In the genomic region with DNA sequence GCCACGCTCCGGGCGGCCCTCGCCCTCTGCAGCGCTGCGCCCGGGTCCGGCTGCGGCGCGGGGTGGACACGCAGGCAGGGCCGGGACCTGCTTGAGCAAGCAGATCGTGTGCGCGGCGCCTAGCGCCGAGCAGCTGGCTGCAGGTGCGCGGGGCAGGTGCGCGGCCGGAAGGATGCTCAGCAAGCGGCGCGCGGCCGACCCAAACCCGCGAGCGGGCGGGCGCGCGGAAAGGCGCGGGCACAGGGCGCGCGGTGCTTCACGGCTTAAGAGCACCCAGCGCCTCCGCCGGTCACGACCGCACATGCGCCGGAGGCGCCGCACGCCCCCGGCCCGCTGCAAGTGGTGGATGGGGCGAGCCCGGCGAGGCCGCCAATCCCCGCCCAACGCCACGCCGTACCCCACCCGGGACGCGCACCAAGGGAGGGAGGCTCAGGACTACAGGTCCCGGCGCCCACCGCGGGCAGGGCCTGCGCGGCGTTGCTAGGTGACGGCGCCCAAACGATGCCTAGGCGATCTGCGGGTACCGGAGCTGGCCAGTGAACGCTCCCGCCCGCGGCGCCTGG, we compare ENCODE assay signal across 8 mouse cellular contexts. TPM values are rescaled to one million over a fixed set of nuclear protein-coding genes. Genes with fewer than 3 reads are reported as not detected.
DNase-seq lines count a peak whose midpoint lies in the region; TF ChIP-seq lines count a peak whose summit lies in the region.

Zfyve28 (minus strand) TSS at position 296 of the 563 bp plus-strand sequence.
Cfap99 (plus strand) TSS at position 447 of the 563 bp plus-strand sequence.

- no peak; the same call in 1 of the 2 replicates for TF ChIP-seq CTCF in left cerebral cortex, adult 2 months (IDR thresholded peaks at IDR 0.05)

- peak within 1 kb of the TSS; percentile 54 for H3K4me3 ChIP-seq in left cerebral cortex, adult 2 months

- intact Hi-C loops in left cerebral cortex, adult 2 months (cut with DNase I), result loop anchor here (2.0 to 5.0 kb wide), 2 partner anchors 49 to 291 kb away; partner anchors contain the start of genes Nat8l and Rnf4

- H3K27ac ChIP-seq in left cerebral cortex, adult 2 months, result peak within 1 kb of the TSS; percentile 88

- DNase-seq in R1 (ENCODE audit: low read depth, low spot score), result peak; percentile 93
- DNase-seq in cerebellum, postnatal 25 days, result peak; percentile 98 to 99
- peak; percentile 67 for DNase-seq in gastrocnemius, adult 18-20 months (ENCODE audit: low spot score)
- peak; percentile 37 for DNase-seq in hindlimb bud, embryonic 11.5 days (ENCODE audit: extremely low spot score, low read depth, low spot score)
- peak; percentile 97 for DNase-seq in left cerebral cortex, adult 2 months (ENCODE audit: extremely low spot score in 1 of 2, low spot score in 2 of 2)
- peak; percentile 69 to 82 for DNase-seq in lung, postnatal 4 days
- DNase-seq in right cerebral cortex, postnatal 10 days (ENCODE audit: low spot score in 2 of 2), result peak; percentile 98
- peak; percentile 49 to 70 for DNase-seq in urinary bladder, postnatal 36 days (ENCODE audit: low spot score in 2 of 2)

RNA-seq across cellular contexts. Expression of gene Zfyve28, which starts in this region (rescaled TPM):
- under 1 TPM; 0.41 to 0.69 TPM for total RNA-seq in gastrocnemius, adult 18-20 months (2021)
- total RNA-seq in left cerebral cortex, adult 2 months (2021), result 10 to 100 TPM; 50.2 to 54.2 TPM

RNA-seq across cellular contexts. Expression of gene Cfap99, which starts in this region (rescaled TPM):
- total RNA-seq in gastrocnemius, adult 18-20 months (2021), result not detected
- total RNA-seq in left cerebral cortex, adult 2 months (2021), result 1 to 10 TPM; 1.4 to 1.5 TPM

Comparison
In these comparisons a context has a peak if more than half of its experiments do, and no peak if none do; other contexts are left out.
1. Peak in every context shown above with its lines: DNase-seq, H3K4me3 ChIP-seq and H3K27ac ChIP-seq.
2. RNA of gene Zfyve28 (total RNA-seq): 50.2 to 54.2 TPM in left cerebral cortex, adult 2 months; 0.41 to 0.69 TPM in gastrocnemius, adult 18-20 months; every median in the first group is over 10 times any median in the second.
3. Peak in DNase-seq in gastrocnemius, adult 18-20 months; RNA of the genes that start here not detected or under 1 TPM.
4. DNase-seq: peak in every context shown above with its lines; median percentile 98 in cerebellum, postnatal 25 days; 98 in right cerebral cortex, postnatal 10 days; 97 in left cerebral cortex, adult 2 months; 93 in R1; 76 in lung, postnatal 4 days; 67 in gastrocnemius, adult 18-20 months; 60 in urinary bladder, postnatal 36 days; 37 in hindlimb bud, embryonic 11.5 days.